In genomic region chr16:93217600-93218226, GRCm38 (mm10) we compare ENCODE assay signal across 12 mouse cellular contexts.
"Had no signal": no experiment of that assay in that cellular context is flagged by ENCODE, and none has a peak within 500 bp of the region (broad histone marks: within the 10 kb centered on the region; RNA-seq: fewer than 3 reads in every experiment).

No protein-coding gene starts in this region.

- H3K36me3 ChIP-seq: intestine, embryonic 15.5 days; limb, embryonic 13.5 days; neural tube, embryonic 12.5 days had no signal

- H3K4me1 ChIP-seq: limb, embryonic 13.5 days had no signal

- H3K4me3 ChIP-seq: intestine, embryonic 15.5 days; layer of hippocampus, adult 2 months; limb, embryonic 13.5 days; neural tube, embryonic 12.5 days had no signal

- H3K27ac ChIP-seq: intestine, embryonic 15.5 days; layer of hippocampus, adult 2 months; limb, embryonic 13.5 days; liver, embryonic 14.5 days; neural tube, embryonic 12.5 days had no signal

- H3K27me3 ChIP-seq: neural tube, embryonic 12.5 days had no signal

- H3K9me3 ChIP-seq: intestine, embryonic 15.5 days; limb, embryonic 13.5 days; neural tube, embryonic 12.5 days had no signal

- H3K4me2 ChIP-seq: intestine, embryonic 15.5 days; limb, embryonic 13.5 days; neural tube, embryonic 12.5 days had no signal

- H3K9ac ChIP-seq: intestine, embryonic 15.5 days; limb, embryonic 13.5 days; liver, embryonic 14.5 days; neural tube, embryonic 12.5 days had no signal

- DNase-seq: kidney, adult 18-20 months; left cerebral cortex, postnatal 4 days; lung, adult 2 months; right cerebral cortex, postnatal 4 days; spleen, adult 18-20 months; thymus, adult 2 months had no signal

- ATAC-seq: intestine, embryonic 15.5 days; lung, postnatal 0 days had no signal
